Mouse (Mus musculus) bone marrow, adult 2 months (tissue): ENCODE measurements at regions not wholly inside any gene's neighbourhood (a gene's known extent, or its start where the extent isn't known, plus 50 kb on each side); places are given as distances from the start of the nearest gene placed in this dataset.

Experiments
- CTCF ChIP-seq: fragments of 200-500 bp; IDR thresholded peaks from 2 replicates; pipeline ENCODE4 v1.5.1; 2011; ENCODE audit warnings: low read length, control low read depth; ENCODE audit not compliant: control insufficient read depth, insufficient read depth
- POLR2A ChIP-seq: fragments of 200-500 bp; IDR thresholded peaks from 2 replicates; pipeline ENCODE4 v1.6.1; 2011; ENCODE audit warnings: low read depth, mild to moderate bottlenecking, control low read depth, low read length, borderline replicate concordance; ENCODE audit not compliant: control insufficient read depth

- TF ChIP-seq CTCF (no peak), POLR2A (no peak)
Measured at GRCm38 (mm10) chr4:125275259-125275658, 147.6 kb upstream of the Zc3h12a start.
